Comparison of ENCODE assay signal across 14 mouse cellular contexts in genomic region chr1:73910701-73911100, GRCm38 (mm10).
DNase-seq lines count a peak whose midpoint lies in the region; TF ChIP-seq lines count a peak whose summit lies in the region.
"Had no signal": no experiment of that assay in that cellular context is flagged by ENCODE, and none has a peak within 500 bp of the region (broad histone marks: within the 10 kb centered on the region; RNA-seq: fewer than 3 reads in every experiment).

No protein-coding gene starts in this region.

- H3K9me3 ChIP-seq in hindbrain, embryonic 10.5 days: no peaks in the 10 kb centered on the region
- H3K9me3 ChIP-seq: embryonic facial prominence, embryonic 15.5 days; intestine, embryonic 15.5 days; limb, embryonic 15.5 days had no signal

- TF ChIP-seq POLR2A in myocyte (IDR thresholded peaks at IDR 0.05; ENCODE audit: insufficient read length, low read depth): no peak

- H3K27me3 ChIP-seq in myocyte (ENCODE audit: control insufficient read depth, insufficient read depth, insufficient read length): no peaks in the 10 kb centered on the region
- no peaks in the 10 kb centered on the region; the same call in 1 of the 2 replicates for H3K27me3 ChIP-seq in hindbrain, embryonic 10.5 days (ENCODE audit: insufficient read depth, poor library complexity, severe bottlenecking)
- H3K27me3 ChIP-seq: embryonic facial prominence, embryonic 15.5 days; intestine, embryonic 15.5 days; limb, embryonic 15.5 days; Patski had no signal

- 82% methylated on average over 8 of the region's 8 CpGs for WGBS in hindbrain, embryonic 10.5 days

- H3K27ac ChIP-seq in hindbrain, embryonic 10.5 days: no peak overlapping the region
- H3K27ac ChIP-seq: embryonic facial prominence, embryonic 15.5 days; intestine, embryonic 15.5 days; limb, embryonic 15.5 days had no signal

- peak; percentile 8 for DNase-seq in gastrocnemius, adult 18-20 months (ENCODE audit: low spot score)
- DNase-seq in gastrocnemius, postnatal 25 days: no peak
- DNase-seq in kidney, adult 9 months: peak; percentile 31
- DNase-seq in kidney, adult 11 months: no peak
- peak; percentile 2 for DNase-seq in thymus, postnatal 14 days
- no peak for DNase-seq in thymus, postnatal 25 days
- no peak for DNase-seq in hindbrain, embryonic 10.5 days (ENCODE audit: low spot score)
- DNase-seq: cerebellum, adult 11 months; thymus, adult 2 months had no signal

- peaks cover 5% of the 10 kb centered on the region for H3K36me3 ChIP-seq in myocyte (ENCODE audit: control insufficient read depth, insufficient read depth)
- H3K36me3 ChIP-seq in hindbrain, embryonic 10.5 days: peaks cover 7% of the 10 kb centered on the region

- H3K4me3 ChIP-seq in myocyte: no peak overlapping the region
- no peak overlapping the region for H3K4me3 ChIP-seq in hindbrain, embryonic 10.5 days
- H3K4me3 ChIP-seq: embryonic facial prominence, embryonic 15.5 days; intestine, embryonic 15.5 days; limb, embryonic 15.5 days had no signal

- peaks cover 55% of the 10 kb centered on the region for H3K4me1 ChIP-seq in hindbrain, embryonic 10.5 days (replicated peaks)

- no peaks in the 10 kb centered on the region for H3K79me2 ChIP-seq in myocyte (ENCODE audit: control insufficient read depth, insufficient read depth)

- no peak overlapping the region for H3ac ChIP-seq in myocyte (ENCODE audit: control insufficient read depth, insufficient read length)

- H3K4me2 ChIP-seq in myocyte (ENCODE audit: low read depth): no peak overlapping the region
- H3K4me2 ChIP-seq: embryonic facial prominence, embryonic 15.5 days; intestine, embryonic 15.5 days; limb, embryonic 15.5 days had no signal

TF ChIP-seq in myocyte, 11 proteins besides CTCF, POLR2A, EP300 and RAD21:
- no peak for TF ChIP-seq SRF (IDR thresholded peaks at IDR 0.05; ENCODE audit: control insufficient read depth, insufficient read length, low read depth)
- peak; percentile 72 for TF ChIP-seq POLR2AphosphoS2 (IDR thresholded peaks at IDR 0.05; ENCODE audit: insufficient read length, low read depth)

Comparison
In these comparisons a context has a peak if more than half of its experiments do, and no peak if none do; other contexts are left out.
1. DNase-seq: peak in gastrocnemius, adult 18-20 months (single experiment), kidney, adult 9 months (single experiment) and thymus, postnatal 14 days (single experiment); none in gastrocnemius, postnatal 25 days (single experiment), kidney, adult 11 months (single experiment), thymus, postnatal 25 days (single experiment) and hindbrain, embryonic 10.5 days (single experiment).